ENCODE assay signal across 20 mouse cellular contexts in the genomic region with DNA sequence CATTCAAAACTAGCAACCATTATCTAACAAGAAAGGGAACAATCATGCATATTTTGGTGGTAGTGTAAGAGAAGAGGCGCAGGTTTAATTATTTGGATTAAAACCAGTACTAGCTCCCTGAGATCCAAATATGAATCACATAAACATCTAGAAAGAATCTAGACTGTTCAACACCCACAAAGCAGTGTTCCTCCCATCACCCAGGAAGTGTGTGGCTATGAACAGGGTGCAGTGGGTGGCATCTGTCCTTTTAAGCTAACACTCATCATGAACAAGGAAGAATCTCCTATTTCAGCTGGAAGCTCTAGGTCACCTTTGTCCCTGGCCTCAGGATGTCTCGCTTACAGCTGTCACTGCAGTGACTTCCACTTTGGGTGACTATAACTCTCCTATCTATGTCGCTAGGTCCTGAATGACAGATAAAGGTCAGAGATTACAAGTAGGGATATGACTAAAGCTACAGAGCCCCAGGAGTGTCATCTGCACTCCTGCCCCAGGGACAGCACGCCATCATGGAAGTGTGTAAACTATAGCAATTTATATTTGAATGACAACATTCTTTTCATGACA.
"Had no signal": no experiment of that assay in that cellular context is flagged by ENCODE, and none has a peak within 500 bp of the region (broad histone marks: within the 10 kb centered on the region; RNA-seq: fewer than 3 reads in every experiment).

No protein-coding gene starts in this region.

- H3K27ac ChIP-seq: kidney, embryonic 15.5 days; limb, embryonic 10.5 days; limb, embryonic 13.5 days; liver, embryonic 12.5 days; liver, embryonic 15.5 days; lung, embryonic 15.5 days; midbrain, embryonic 12.5 days; midbrain, embryonic 15.5 days; neural tube, embryonic 12.5 days; neural tube, embryonic 15.5 days had no signal

- H3K36me3 ChIP-seq: liver, embryonic 15.5 days had no signal

- H3K9ac ChIP-seq: kidney, embryonic 15.5 days; limb, embryonic 13.5 days; liver, embryonic 12.5 days; liver, embryonic 15.5 days; lung, embryonic 15.5 days; midbrain, embryonic 12.5 days; midbrain, embryonic 15.5 days; neural tube, embryonic 12.5 days; neural tube, embryonic 15.5 days had no signal

- H3K4me1 ChIP-seq: liver, embryonic 15.5 days; megakaryocyte, embryonic 14.5 days had no signal

- DNase-seq: kidney, adult 8-10 months; kidney, postnatal 10 days; kidney, postnatal 36 days; liver; lung, adult 18-20 months; lung, postnatal 10 days; lung, postnatal 36 days; thymus, adult 18-20 months; thymus, postnatal 36 days had no signal

- H3K27me3 ChIP-seq: kidney, embryonic 15.5 days; limb, embryonic 13.5 days; liver, embryonic 12.5 days; liver, embryonic 15.5 days; lung, embryonic 15.5 days; midbrain, embryonic 12.5 days; midbrain, embryonic 15.5 days; neural tube, embryonic 12.5 days; neural tube, embryonic 15.5 days had no signal

- H3K9me3 ChIP-seq: kidney, embryonic 15.5 days; limb, embryonic 10.5 days; limb, embryonic 13.5 days; liver, embryonic 12.5 days; liver, embryonic 15.5 days; lung, embryonic 15.5 days; megakaryocyte, embryonic 14.5 days; midbrain, embryonic 15.5 days; neural tube, embryonic 12.5 days; neural tube, embryonic 15.5 days had no signal

- H3K4me3 ChIP-seq: kidney, embryonic 15.5 days; limb, embryonic 10.5 days; limb, embryonic 13.5 days; liver, embryonic 12.5 days; liver, embryonic 15.5 days; lung, embryonic 15.5 days; megakaryocyte, embryonic 14.5 days; midbrain, embryonic 12.5 days; midbrain, embryonic 15.5 days; neural tube, embryonic 12.5 days; neural tube, embryonic 15.5 days had no signal

- H3K4me2 ChIP-seq: kidney, embryonic 15.5 days; limb, embryonic 13.5 days; liver, embryonic 12.5 days; liver, embryonic 15.5 days; lung, embryonic 15.5 days; midbrain, embryonic 12.5 days; midbrain, embryonic 15.5 days; neural tube, embryonic 12.5 days; neural tube, embryonic 15.5 days had no signal

- ATAC-seq: liver, embryonic 12.5 days; midbrain, embryonic 15.5 days had no signal
